Mouse (Mus musculus) testis, postnatal 14 days (tissue): ENCODE results near the gene Gm45717.
"Not testable (repeated sequence)": the region's sequence is repeated elsewhere in the genome, so short reads cannot be mapped to it uniquely, and the experiment has no call there.

Experiments
- DNase-seq: peaks from one replicate; pipeline ENCODE4 v3.0.0; 2021; ENCODE audit warnings: low spot score

Gene Gm45717

GRCm38 (mm10) chr7:140955758-140956555 lies at the start of gene Gm45717, which contains the start of gene Ifitm2:
TSS of gene Gm45717 (minus strand) at chr7:140955937.
TSS of gene Ifitm2 (minus strand) at chr7:140955987.
- DNase-seq, result peak; percentile 73

GRCm38 (mm10) chr7:141003248-141004010 lies 47.7 kb upstream of the Gm45717 start:
- no peak for DNase-seq

DNA sequence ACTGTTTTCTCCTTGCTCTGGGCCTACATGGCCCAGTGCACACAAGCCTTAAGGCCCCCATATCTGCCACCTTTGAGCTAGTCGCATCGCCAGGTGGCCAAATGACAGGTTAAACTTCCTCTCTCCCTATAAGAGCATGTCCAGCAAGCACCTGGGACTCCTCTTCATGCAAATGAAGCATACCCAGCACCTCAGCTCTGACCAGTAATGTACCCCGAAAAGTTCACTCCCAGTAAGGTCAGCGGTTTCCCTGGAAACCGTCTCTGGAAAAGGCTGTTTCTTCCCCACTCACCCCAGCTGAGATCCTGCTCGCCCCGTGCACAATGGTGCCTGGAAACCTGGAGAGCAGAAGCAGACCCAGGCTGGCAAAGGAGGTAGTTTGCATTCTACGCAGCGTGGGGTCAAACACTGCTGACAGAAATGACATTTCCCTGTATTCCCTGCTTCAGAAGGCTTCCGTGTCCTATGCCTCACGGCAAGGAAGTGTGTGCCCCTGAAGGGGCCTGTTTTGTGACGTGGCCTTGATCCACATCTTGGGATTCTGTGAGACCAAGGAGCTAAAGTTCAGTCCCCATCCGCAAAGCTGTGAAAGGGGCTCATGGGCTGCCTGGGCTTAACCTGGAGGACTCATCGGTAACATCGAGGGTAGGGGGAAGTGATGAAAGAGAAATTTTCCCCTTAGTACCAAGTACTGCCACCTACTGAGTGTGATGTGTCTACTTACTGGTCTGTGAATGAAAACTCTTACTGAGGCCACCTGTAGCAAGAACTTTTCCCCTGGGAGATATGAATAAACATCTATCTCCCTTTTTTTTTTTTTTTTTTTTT lies 45.4 kb upstream of the Gm45717 start:
- no peak for DNase-seq

DNA sequence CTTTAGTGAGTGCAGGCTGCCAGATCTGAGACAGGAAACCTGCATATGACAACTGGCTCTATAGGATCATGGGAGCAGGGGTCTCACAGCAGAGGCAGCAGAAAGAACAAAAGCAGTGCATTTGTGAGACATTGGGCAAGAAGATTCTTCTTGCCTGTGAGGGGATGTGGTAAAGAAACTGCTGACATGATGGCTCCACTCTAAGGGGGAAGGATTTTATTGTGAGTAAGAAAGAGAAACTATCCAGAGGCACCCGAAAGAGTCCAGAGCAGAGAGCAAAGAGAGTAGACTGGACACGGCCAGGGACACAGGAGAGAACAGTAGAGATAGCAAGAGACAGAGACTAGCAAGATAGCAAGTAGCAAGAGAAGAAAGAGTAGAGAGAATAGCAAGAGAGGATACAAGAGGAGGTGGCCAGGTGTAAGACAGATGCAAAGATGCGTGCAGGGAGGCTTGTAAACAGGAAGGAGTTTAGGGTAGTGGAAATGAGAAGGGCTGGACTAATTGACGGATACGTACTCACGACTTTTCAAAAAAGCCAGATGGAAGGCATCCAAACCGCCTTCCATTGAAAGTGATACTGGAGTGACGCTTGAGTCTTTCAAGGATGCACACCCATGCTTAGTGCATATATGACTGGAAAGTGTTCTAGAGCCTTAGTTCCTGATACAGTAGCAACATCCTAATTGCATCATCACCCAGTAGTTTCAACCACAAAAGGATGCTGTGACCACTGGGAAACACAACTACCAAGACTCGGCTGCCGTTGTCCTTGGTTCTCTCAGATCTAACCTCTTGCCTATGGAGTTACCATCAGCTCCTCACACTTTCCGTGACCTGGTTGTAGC lies 43.3 kb upstream of the Gm45717 start:
- DNase-seq, result no peak

DNA sequence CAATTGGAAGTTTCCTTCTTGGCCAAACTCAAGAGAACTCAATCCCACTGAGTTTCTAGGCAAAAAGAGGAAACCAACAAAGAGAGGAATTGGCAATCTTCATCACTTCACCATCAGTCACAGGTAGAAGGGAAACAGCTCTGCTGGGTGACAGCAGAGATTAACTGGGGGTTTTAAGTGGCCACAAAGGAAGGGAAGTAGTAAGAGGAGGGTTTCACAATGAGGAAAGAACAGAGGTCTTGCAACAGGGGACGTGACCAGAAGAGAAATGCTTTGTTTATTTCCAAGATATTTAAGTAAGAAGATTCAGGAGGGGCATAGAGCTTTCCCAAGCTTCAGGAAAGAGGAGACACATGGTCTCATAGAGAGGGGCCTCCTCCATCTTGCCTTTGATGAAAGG lies 42.1 kb upstream of the Gm45717 start:
- no peak for DNase-seq

- DNase-seq, result no peak
Measured at GRCm38 (mm10) chr7:140991117-140991689, 35.5 kb upstream of the Gm45717 start.

DNA sequence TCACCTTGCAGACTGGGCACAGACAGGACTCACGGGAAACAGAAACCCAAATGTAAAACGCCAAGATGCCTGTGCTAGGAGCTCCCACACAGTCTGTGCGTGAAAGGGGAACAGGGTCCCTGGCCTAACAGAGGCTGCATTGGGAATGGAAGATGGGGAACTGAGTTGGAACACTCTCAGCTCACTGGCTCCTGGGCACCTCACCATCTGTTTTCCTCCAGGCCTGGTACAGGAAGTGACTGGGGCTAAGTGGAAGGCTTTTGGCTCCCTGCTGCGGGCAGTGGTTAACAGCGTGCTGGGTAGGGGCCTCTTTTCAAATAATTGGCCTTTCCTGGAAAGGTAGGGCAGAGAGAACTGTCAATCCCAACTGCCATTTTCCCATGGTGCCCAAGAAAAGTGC lies 34.9 kb upstream of the Gm45717 start:
- DNase-seq, result no peak

- DNase-seq, result no peak
Measured at GRCm38 (mm10) chr7:140990185-140990584, 34.4 kb upstream of the Gm45717 start.

DNA sequence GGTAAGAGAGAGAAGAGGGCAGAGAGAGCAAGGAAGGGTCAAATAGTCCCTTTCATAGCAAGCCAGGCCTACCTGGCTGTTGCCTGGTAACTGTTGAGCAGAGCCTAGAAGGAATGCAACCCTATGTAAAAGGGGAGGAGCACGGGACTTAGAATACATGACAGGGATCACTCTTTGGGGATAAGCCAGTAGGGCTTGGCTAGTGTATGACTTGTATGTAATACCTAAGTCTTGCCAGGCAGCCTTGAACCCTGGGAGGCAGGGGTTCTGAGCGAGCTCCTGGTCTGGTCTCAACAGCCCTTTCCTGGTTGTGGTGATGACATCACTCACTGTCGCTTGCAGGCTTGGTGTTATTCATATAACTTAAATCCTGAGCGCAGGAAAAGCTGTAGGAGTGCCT lies 33.3 kb upstream of the Gm45717 start:
- DNase-seq, result no peak

DNA sequence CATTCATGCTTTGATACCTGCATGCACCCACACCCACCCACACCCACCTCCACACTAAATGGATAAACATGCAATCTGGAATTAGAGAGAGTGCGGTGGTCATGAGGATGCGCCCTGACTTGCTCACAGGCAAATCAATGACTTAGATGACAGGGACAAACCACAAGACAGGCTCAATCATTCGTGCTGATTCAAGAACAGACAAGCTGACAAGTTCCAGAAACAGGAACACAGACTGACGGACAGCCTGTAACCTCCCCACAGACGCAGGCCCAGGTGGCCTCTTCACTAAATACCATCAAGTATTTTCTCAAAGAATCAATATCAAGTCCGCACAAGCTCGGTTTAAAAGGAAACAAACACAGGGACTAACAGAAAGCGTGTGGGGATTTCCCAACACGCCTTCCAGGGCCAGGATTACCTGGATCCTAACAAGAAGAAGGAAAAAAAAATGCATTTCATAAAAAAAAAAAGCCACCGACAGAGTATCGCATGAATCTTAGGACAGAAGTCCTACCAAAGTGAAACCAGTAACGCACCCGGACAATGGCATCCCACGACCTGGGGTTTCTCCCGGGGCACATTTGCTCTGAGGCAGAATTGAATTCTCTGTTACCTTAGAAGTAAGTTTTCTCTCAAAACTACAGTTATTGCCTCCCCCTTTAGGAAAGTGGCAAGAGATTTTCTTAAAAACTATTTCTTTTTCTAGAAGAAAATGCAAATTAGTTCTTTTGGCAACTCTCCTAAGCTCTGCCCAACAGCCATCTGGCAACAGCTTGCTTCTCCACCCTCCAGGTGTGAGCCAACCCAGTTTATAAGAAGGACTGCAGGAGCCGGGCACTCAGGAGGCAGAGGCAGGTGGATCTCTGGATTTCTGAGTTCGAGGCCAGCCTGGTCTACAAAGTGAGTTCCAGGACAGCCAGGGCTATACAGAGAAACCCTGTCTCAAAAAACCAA lies 31.7 kb upstream of the Gm45717 start:
- DNase-seq, result no peak

DNA sequence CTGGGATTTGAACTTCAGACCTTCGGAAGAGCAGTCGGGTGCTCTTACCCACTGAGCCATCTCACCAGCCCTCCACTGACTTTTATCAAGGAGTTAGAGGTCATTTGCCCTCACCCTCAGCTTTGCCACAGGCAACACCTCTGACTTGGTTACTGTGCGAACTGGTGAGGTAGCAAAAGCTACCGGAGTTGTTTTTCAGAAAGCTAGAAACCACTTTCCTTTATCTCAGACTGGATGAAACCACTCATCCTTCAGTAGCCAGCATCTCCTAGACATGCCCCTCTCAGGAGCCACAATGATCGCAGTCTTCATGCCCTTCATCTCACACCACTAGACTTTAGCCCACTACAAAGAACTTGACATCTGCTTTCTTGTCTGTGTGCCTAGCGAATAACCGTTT lies 27.2 kb upstream of the Gm45717 start:
- no peak for DNase-seq

- no peak for DNase-seq
Measured at GRCm38 (mm10) chr7:140981704-140982103, 26.0 kb upstream of the Gm45717 start.

- not testable (repeated sequence) for DNase-seq
Measured at GRCm38 (mm10) chr7:140976720-140977119, 21.0 kb upstream of the Gm45717 start.

DNA sequence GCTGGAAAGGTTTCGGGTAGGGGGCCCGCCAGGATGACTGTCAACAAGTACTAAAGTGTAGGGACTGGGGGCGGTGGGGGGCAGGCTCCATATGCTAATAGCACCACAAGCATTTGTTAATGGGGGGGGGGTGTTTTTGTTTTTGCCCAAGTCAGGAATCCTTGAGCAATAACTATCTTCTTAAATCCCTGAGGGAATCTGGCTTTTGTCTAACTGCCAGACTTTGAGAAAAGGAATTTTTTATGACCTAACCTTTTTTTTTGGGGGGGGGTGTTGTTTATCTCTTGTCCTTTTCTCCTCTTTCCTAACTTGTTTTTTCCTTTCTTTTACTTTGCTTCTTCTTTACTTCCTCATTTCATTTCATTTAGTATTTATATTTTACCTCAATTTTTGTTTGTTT lies 19.7 kb upstream of the Gm45717 start:
- no peak for DNase-seq

- no peak for DNase-seq
Measured at GRCm38 (mm10) chr7:140974940-140975339, 19.2 kb upstream of the Gm45717 start.

GRCm38 (mm10) chr7:140973396-140974165 lies 17.8 kb upstream of the Gm45717 start:
- no peak for DNase-seq

- no peak for DNase-seq
Measured at GRCm38 (mm10) chr7:140971479-140972171, 15.9 kb upstream of the Gm45717 start.

DNA sequence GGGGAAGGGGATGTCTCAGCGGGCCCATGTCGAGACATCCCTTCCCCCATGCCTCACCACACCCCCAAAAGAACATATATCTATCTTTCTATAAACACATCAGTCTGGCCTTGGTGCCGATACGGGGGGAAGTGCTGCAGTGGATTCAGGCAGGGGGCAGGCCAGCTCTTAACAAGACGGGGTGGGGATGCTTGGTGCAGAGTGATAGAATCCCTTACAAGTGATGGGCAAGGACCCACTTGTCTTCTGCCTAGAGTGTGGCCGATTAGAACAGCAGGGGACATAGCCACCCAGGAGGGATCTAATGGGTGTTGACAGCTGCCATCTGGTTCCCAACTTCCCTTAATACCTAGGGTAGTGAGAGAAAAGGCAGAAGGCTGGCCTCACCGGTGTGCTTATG lies 15.2 kb upstream of the Gm45717 start:
- DNase-seq, result no peak

- not testable (repeated sequence) for DNase-seq
Measured at GRCm38 (mm10) chr7:140968710-140969109, 13.0 kb upstream of the Gm45717 start.
